Mouse (Mus musculus) liver, embryonic 13.5 days (tissue): ENCODE results near the gene Mrpl21. TPM values are rescaled to one million over a fixed set of nuclear protein-coding genes. Genes with fewer than 3 reads are reported as not detected.

Source experiments
- microRNA-seq: library from miRNA; unstranded; fragments of <30 nt; microRNA quantifications from one replicate; pipeline ENCODE4, GENCODE M21; 2016
- polyA plus RNA-seq: library from polyadenylated mRNA; unstranded; fragments of >200 nt; fragmentation: Nextera tagmentation; extraction: Ambion mirVana; gene quantifications from 2 replicates; pipeline ENCODE4 v1.2.1, GENCODE M21; 2015

Mrpl21 gene
- polyA plus RNA-seq, 1 experiment from 2014 or later, result 85.4 TPM

Small RNA genes lying within 50 kb of the gene (microRNA-seq; reads per million reads assigned to microRNA genes)
- gene Mir6984, result 1.5 reads per million

Other genes with a start within 250 kb of the Mrpl21 start
- 3.8 TPM in 2 replicates for gene Ighmbp2, start 116 bp downstream of the Mrpl21 start, polyA plus RNA-seq
- 6.6 and 7.2 TPM in 2 replicates for gene Cpt1a, start 39.4 kb downstream of the Mrpl21 start, polyA plus RNA-seq
- 0.17 and 0.28 TPM in 2 replicates for gene Tesmin, start 106.0 kb downstream of the Mrpl21 start, polyA plus RNA-seq
- 0.14 TPM in 1 of 2 replicates, not detected in the other for gene Gal, start 131.6 kb downstream of the Mrpl21 start, polyA plus RNA-seq